Mouse (Mus musculus): ENCODE measurements at regions not wholly inside any gene's neighbourhood (a gene's known extent, or its start where the extent isn't known, plus 50 kb on each side); places are given as distances from the start of the nearest gene placed in this dataset.

DNA sequence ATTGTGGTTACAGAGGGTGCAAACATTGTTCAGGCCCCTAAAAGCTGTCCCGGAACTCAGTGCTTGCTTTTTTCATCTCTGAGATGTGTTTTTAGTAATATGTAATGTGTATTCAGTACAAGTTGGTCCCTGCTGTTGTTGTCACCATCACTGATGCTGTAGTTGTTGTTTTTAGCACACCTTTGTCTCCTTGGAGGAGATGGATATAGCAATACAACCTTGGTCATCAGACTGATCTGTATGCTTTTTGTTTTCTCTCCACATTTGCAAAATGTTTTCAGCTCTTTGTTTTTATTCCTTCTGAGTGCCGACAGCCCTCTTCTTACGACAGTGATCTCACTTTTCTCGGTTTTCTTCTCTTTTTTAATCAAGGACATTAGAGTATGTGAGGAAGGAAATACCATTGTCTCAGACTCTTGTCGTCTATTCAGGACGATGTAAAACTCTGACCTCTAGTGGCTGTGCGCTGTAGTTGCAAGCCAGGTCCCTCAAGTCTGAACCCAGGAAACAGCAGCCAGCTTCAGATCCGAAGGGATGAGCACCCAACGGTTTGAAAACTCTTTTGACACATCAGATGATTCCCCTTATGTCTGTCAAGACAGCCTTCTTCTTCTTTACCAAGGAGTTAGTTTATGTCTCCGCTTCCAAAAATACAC lies 209.1 kb upstream of the Ttc29 start:
- in situ Hi-C loops (cut with MboI, MseI): loop anchor here (5.0 kb wide), 1 partner anchor 372 kb away; no protein-coding TSS in a partner anchor

DNA sequence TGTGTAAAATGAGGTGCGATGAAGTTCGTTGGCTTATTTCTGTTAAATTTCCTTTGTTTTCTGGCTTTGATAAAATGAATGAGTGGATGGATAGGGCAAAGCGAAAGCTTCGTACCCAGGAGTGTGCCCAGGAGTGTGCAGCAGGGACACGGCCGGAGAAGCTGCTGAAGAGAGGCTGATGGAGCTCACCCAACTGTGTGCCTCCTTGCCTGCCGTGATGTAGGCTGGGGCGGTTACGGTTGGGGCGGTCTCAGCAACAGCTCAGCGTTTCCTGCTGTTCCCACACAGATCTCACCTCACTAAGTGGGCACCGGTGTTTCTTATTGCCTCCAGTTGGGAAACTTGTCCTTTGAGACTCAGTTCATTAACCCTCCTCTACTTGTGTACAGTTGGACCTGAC lies 208.2 kb upstream of the Ttc29 start:
- in situ Hi-C loops (cut with MboI, MseI): loop anchor here (5.0 kb wide), 1 partner anchor 373 kb away; no protein-coding TSS in a partner anchor

DNA sequence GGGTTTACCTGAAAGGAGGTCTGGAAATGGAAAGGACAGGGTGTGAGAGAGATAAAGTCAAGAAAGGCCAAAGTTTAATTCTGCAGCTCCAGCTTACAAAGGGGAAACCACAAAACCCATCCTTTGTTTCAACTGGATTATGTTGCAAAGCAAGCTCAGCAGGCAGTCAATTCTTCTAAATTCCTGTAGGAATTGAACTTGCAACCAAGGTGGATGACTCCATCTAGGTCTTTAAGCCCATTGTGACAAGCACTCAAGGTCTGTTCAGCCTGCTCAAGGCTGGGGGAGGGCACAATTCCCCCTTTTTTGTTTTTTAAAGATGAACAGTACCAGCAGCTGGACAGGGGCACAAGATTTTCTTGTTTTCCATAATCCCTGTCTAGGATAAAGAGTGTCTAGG lies 200.0 kb upstream of the Ttc29 start:
- in situ Hi-C loops (cut with MboI, MseI): no loop called here

DNA sequence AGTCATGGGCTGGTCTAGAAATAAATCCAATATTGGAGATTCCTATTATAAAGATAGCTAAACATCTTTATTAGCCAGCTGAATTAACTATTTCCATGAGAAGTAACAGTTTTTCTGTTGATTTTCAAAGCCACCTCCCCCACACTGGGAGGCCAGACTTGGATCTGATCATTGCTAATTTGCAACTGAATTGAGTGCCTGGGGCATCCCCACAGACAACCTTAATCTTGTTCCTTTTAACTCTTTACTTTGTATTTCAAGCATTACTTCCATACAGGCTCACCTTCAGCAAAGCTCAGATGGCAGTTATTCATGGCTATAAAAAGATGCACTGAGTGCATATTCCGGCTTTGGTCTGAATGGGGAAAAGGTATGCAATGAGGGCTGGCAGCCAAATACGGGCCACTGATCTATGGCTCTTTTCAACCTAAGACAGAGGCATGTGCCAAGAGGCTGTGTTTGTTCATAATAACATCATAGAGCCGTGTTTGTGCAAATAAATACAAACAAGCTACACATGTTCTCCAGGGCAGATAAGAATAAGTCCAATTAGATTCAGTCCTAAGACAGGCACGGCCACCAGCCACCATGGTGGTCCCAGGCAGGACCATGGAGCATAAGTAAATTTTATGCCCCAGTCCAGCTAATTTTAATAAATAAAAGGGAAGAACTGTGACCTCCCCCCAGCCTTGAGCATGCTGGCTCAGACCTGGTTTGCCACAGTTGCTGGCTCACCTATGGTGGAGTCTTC lies 194.5 kb upstream of the Ttc29 start:
- in situ Hi-C loops (cut with MboI, MseI): no loop called here

DNA sequence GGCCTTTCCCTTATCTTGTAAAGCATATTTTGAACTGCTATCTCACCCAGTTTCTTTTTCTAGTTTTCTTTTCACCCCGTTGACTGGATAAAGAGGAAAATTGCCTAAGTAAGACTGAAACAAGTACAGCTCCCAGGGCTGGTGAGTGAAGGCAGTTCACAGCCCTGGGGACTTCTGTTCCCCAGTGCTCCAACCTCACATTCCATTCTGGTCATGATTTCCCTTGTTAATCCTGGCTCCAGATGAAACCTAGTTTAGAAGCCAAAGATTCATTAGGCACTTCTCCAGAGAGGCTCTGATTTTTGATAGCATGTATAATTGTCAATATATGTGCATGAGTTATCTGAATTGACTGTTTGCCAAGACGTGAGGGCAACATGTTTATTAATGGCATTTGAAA lies 191.6 kb upstream of the Ttc29 start:
- in situ Hi-C loops (cut with MboI, MseI): no loop called here

DNA sequence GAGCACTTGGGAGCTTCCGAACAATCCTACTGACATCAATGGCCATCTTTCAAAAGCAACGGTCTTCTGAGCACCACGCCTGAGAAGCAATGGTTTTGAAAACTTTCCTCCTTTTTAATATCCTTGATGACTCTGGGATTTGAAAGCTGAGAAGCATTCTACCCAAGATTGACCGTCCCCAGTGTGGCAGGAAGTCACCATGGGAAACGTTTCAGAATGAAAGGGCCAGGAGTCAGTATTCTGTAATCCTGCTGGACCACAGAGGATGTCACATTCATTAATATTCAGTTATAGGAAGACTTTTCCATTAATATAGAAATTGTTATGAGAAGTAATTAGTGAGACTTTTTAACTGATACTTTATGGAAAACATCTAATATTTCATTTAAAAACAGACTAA lies 190.1 kb upstream of the Ttc29 start:
- in situ Hi-C loops (cut with MboI, MseI): no loop called here

DNA sequence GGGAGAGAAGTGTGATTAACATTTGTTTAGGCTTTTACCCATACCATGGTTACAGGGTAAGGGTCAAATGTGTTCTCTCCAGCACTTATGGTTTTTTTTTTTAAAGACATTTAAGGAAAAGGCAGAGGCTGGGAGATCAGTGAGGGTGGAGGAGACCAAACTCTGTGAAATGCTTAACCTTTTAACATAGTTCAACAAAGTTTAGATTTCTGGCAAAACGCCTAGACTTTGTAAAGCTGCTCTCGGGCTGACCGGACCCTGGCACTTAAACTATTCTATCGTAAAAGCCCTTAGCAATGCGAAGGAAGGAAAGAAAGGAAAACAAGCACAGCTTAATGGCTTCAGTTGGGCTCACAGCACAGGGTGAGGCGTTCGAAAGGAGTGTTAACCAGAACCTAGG lies 189.6 kb upstream of the Ttc29 start:
- in situ Hi-C loops (cut with MboI, MseI): no loop called here

DNA sequence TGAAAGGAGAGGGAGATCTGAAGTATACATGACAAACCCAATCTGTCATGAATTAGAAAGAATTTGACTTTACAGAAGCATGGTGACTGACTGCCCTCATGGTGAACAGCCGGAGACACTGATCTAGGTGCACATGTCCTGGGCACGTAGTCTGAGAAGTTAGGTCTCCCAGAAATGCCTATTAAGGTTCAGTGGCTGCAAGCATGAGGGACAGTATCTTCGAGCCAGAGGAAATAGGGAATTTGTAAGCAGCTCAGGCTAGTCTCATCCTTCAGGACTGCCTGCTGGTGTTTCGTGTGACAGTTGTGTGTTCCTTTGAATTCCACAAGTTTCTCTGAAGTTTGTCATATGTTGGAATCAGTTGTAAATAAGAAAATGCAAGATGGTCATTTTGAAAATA lies 189.2 kb upstream of the Ttc29 start:
- in situ Hi-C loops (cut with MboI, MseI): no loop called here

DNA sequence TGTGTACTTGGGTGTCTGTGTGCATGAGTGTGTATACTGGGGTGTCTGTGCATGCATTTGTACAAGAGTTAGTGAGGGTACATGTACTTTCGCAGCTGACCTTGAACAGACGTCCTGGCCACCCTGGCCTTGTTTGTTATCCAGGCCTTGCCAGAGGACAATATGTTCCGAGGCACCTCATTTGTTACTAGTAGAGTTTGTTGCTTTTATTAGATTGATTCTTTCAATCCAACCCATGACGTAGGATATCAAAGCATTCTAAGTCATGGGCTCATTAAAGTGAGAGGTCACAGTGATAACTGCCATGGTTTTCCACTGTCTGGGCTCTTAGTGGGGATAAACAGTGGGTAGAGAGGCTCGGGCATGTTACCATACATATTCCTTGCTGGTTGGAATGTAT lies 188.1 kb upstream of the Ttc29 start:
- in situ Hi-C loops (cut with MboI, MseI): loop anchor here (25.0 kb wide), 1 partner anchor 613 kb away; no protein-coding TSS in a partner anchor

DNA sequence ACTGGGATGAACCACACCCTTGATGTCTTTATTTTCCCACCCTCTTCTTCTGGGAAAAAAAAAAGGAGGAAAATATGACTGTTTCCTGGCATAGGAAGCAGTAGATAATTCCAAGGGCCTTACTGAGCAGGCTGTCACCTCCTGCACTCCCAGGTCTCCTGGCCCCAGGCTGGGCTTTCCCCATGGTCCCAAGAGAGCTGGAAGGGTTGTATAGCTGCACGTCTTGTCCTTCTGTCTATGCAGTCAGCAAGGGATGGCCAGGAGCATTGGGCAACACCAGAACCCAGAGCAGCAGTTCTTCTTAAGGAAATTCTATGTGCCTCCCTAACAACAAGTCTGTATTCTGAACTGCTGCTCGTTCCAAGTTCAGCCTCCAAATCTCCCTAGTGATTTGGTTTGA lies 185.7 kb upstream of the Ttc29 start:
- in situ Hi-C loops (cut with MboI, MseI): loop anchor here (25.0 kb wide), 1 partner anchor 615 kb away; no protein-coding TSS in a partner anchor

DNA sequence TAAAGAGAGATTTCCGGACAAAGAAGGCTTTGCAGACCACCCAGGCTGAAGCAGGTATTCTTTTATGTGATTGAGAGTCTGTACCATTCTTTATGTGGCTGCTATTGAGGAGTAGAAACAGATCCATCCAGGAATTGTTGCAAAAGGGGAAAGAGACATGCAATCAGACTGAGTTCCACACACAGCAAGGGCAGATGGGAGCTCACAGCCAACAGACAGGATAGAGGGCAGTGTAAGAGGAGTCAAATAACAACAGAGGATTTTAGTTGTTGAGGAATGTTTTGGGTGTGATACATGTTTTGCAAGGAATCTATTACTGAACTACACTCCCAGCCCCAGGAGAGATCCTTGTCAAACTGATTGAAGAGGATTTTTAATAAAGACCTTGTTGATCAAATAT lies 184.2 kb upstream of the Ttc29 start:
- in situ Hi-C loops (cut with MboI, MseI): loop anchor here (25.0 kb wide), 1 partner anchor 617 kb away; no protein-coding TSS in a partner anchor

DNA sequence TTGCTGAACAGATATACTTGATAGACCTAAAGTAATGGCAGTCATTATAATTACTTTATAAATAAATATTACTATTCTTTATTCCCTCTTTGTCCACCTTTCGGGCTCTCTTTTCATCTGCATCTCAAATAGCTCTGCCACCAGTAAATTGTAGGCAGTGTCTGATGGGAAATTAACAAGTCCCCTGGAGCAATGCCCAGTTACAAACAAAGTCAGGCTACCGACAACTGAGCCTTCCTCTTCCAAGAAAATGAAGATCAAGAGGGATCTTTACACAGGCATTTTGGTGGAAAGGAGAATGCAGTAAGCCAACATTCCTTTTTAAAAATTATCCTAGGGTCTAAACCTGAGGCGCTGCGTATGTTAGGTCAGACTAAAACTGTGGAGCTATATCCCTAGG lies 181.3 kb upstream of the Ttc29 start:
- in situ Hi-C loops (cut with MboI, MseI): loop anchor here (25.0 kb wide), 1 partner anchor 620 kb away; no protein-coding TSS in a partner anchor

DNA sequence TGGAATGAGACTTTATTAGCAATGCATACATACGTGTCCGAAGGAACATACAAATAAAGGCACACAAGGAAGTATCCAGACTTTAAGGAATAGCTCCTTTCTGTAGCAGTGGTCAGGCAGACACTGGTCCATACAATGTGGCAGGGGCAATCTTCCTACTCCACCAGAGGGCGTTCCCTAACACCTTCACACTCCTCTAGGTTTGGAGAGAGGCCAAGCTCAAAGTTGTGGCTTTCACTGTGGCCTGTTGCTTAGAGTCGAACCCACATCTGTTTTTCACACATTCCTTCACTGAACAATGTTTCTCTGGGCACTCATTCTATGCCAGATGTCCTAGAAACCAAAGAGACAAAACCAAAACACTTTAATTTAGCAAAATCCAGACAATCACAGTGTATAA lies 178.4 kb upstream of the Ttc29 start:
- in situ Hi-C loops (cut with MboI, MseI): loop anchor here (25.0 kb wide), 1 partner anchor 622 kb away; no protein-coding TSS in a partner anchor

DNA sequence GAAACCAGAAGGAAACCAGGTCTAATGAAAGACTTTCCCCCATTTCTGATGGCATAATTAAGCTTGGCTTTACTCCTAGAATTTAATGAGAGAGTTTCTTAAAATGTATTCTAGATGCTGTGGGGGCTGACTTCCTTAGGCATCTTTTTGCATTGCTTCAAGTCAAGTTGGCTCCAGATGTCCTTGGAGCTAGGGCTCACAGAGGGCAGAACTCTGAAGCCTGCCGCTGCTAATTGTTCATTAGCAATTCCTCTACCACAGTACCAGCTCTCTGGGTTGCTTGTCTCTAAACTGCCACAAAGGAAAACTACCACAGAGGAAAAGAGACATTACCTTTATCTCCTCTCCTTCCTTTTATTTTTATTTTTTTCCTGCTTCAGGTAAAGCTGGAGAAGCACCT lies 175.9 kb upstream of the Ttc29 start:
- in situ Hi-C loops (cut with MboI, MseI): loop anchor here (25.0 kb wide), 1 partner anchor 625 kb away; no protein-coding TSS in a partner anchor

DNA sequence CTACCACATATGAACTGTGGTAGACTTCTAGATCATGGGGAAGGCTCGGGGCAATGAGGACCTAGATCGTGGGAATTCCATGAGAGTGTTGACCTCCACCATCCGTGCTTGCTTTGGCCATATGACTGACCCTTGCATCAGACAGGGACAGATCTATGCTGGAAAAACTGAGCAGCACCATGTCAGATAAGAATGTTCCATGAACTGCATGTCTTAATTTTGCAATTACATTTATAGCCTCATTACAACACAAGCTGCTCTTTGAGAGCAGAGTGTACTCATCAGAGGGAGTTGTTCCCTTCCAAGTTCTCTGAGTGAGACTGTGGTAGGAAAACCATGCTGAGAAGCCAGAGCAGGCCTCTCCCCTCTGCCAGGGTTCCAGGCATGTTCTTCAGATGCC lies 166.4 kb upstream of the Ttc29 start:
- in situ Hi-C loops (cut with MboI, MseI): loop anchor here (25.0 kb wide), 1 partner anchor 634 kb away; no protein-coding TSS in a partner anchor

DNA sequence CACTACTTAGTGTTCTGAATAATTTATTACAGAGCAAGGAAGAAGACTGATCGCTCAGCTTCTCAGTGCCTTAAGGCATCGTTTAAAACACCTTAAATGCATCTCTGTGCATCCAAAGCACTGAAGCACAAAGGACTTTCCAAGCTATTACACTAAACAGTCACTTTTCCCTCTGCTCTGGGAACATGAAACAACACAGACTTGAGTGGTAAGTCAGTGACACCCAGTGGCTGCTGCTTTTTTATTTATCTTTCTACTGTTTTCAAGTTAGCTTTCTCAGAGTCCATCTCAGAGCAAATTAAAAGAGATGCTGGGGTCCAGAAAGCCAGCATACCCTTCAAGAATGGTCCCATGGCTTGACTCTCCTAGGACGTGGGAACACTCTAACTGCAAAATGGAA lies 162.3 kb upstream of the Ttc29 start:
- in situ Hi-C loops (cut with MboI, MseI): loop anchor here (25.0 kb wide), 1 partner anchor 687 kb away; no protein-coding TSS in a partner anchor

DNA sequence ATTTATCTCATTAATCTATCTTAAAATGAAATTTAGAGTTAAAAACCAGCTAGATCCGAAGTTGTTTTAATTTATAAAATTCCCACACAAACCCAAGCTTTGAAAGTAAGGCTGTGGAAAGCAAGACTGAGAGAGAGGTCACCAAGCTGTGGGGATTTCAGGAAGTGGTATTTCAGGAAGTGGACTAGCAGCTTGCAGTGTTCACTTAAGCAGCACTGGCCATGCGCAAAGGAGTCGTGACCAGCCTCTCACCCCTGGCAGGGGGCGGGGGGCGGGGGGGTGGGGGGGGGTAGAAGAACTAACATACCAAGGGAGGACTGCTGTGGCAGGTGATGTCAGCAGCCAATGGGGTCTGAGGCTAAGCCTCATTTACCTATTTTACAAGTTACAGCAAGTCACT lies 158.7 kb upstream of the Ttc29 start:
- in situ Hi-C loops (cut with MboI, MseI): loop anchor here (25.0 kb wide), 1 partner anchor 683 kb away; no protein-coding TSS in a partner anchor

DNA sequence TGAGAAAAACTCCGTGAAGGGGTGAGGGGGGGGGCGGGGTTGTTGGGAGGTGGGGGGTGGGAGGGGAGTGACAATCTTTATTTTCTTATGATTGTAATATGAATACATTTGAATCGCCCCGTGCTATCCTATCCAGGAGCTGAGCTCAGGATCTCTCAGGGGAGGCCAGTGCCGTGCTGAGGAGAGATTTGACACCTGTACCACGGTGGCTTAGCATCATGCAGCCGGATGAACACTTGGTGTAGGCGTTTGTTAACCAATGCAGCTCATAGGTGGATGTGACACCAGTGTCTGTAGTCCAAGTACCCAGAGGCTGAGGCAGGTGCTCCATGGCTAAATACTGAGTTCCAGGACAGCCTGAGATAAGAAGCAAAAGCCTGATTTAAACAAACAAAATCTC lies 158.2 kb upstream of the Ttc29 start:
- in situ Hi-C loops (cut with MboI, MseI): loop anchor here (25.0 kb wide), 1 partner anchor 682 kb away; no protein-coding TSS in a partner anchor

DNA sequence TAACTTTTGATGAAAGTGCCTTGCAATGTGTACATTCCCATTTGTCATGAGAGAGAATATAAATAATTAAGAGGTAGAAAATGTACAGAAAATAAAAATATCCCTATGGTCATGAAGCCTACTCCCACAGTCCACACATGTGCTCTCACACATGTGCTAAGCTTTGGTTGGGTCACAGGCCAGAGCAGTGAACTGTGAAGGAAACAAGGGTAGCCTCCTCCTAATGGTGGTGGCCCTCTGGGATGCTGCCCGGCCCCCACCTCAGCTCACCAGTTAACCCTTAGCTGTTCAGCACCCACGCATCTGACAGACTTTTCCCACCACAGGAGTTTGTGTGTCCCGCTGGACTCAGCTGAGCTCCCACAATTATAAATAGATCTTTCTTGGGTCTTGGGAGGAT lies 157.6 kb upstream of the Ttc29 start:
- in situ Hi-C loops (cut with MboI, MseI): loop anchor here (25.0 kb wide), 1 partner anchor 682 kb away; no protein-coding TSS in a partner anchor

DNA sequence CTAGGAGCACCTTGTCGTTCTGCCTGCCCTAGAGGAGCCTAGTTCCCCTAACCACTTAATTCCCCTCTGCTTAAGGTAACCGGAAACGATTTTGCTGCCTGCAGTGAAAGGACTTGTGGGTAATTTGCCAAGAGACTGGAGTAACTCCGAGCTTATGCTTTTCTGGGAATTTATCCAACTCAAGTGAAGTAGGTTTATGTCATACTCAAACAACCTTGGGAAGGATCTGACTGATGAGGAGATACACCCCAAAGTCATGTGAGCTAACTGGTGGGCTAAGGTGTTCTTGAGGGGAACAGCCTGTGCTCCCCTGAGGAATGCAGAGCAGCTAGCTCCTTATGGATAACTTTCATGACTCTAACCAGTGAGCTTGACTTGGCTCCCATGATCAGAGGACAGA lies 155.7 kb upstream of the Ttc29 start:
- in situ Hi-C loops (cut with MboI, MseI): loop anchor here (25.0 kb wide), 1 partner anchor 680 kb away; no protein-coding TSS in a partner anchor

DNA sequence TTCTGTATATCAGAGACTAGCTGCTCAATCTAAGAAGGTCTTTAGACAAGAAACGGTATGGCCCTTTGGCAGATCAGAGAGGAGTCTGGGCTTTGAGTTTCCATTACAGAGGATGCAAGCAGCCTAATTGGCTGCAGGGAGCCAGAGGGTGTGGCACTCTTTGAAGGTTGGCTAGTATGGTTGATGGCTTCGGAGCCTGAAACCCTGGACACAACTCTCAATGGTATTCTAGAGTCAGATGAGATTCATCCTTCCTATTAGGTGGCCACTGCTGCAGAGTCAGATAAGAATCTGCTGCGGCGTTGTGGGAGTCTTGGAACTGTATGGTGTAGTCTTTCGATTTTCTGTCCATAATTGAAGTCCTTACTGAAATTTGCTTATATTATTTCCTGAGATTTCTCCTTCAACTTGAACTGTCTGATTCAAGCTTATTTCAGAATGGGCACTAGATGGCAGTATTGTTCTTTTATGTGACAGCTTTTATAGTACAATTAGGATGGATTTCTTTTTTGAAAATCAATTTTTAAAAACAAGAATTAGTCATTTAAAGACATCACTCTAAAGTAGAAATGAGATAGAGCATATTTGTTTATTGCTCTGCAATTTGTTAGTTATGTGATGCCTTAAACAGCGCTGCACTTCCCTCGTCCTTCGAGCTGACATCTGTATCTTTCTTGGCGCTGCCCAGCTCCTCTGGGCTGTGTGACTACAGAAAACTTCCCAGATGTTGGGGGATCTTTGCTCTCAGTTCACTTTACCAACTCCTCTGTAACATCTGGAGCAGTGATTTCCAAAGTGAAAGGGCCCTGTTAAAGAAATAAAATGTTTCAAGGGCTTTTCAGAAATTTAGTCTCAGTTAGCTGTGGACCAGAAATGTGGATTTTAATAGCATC lies 151.0 kb upstream of the Ttc29 start:
- in situ Hi-C loops (cut with MboI, MseI): loop anchor here (5.0 to 25.0 kb wide), 2 partner anchors 675 to 805 kb away; no protein-coding TSS in a partner anchor
